Mouse (Mus musculus) ZHBTc4 (cell line): ENCODE results near the gene Crhbp.

ENCODE experiments used
- DNase-seq: peaks from one replicate; pipeline ENCODE4 v3.0.0-alpha.2; 2011; ENCODE audit warnings: low read depth, low spot score

Crhbp gene

GRCm38 (mm10) chr13:95419204-95419749, 25.4 kb downstream of the Crhbp start:
- DNase-seq: no peak

GRCm38 (mm10) chr13:95418575-95419203, 26.0 kb downstream of the Crhbp start:
- no peak for DNase-seq

GRCm38 (mm10) chr13:95412257-95412656, 32.5 kb downstream of the Crhbp start:
- no peak for DNase-seq

GRCm38 (mm10) chr13:95393242-95393641, 51.5 kb downstream of the Crhbp start:
- DNase-seq: no peak

GRCm38 (mm10) chr13:95389866-95390865, 54.6 kb downstream of the Crhbp start:
- peak; percentile 84 for DNase-seq

GRCm38 (mm10) chr13:95388226-95388625, 56.5 kb downstream of the Crhbp start:
- DNase-seq: peak; percentile 60

GRCm38 (mm10) chr13:95382418-95382817, 62.3 kb downstream of the Crhbp start:
- DNase-seq: no peak
